Mouse (Mus musculus) gonadal fat pad, adult 2 months (tissue): ENCODE results near the gene Fermt3. TPM values are rescaled to one million over a fixed set of nuclear protein-coding genes. Genes with fewer than 3 reads are reported as not detected.

ENCODE experiments used
- DNase-seq: peaks from one replicate; pipeline ENCODE4 v3.0.0-alpha.2; 2012; ENCODE audit warnings: low read depth
- polyA plus RNA-seq: library from polyadenylated mRNA; depleted of rRNA; stranded (reverse); fragments of >200 nt; gene quantifications from 2 replicates; pipeline ENCODE4 v1.2.3, GENCODE M21; 2012; rRNA removed

Gene Fermt3
- polyA plus RNA-seq, 1 experiment, result 11.8 TPM

DNA sequence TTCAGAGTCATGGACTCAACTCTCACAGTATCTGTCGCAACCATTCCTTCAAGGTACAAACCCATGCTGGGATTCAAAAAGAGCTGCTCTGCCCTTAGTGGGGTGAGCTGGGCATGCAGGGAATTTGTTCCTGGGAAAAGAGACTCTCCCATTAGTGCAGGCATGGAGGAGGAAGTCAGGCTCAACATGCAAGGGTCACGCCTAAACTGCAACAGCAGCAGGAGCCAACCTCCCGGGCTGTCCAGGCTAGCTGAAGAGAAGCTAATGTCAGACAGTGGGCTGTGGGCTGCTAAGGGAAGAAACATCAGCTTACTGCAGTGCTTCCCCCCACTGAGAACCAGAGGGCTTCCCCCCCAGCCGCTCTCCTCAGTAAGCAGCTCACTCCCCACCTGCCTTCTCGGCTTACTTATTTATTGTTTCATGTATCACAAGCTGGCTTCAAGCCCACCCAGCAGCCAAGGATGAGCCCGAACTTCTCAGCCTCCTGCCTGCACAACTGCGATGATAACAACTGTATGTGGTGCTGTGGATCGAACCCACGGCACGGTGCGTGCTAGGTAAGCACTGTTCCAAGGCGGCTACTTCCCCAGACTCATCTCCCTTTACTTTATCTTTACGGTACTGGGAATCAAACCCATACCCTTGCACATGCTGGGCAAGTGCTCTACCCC, 46.9 kb downstream of the Fermt3 start:
- no peak for DNase-seq

DNA sequence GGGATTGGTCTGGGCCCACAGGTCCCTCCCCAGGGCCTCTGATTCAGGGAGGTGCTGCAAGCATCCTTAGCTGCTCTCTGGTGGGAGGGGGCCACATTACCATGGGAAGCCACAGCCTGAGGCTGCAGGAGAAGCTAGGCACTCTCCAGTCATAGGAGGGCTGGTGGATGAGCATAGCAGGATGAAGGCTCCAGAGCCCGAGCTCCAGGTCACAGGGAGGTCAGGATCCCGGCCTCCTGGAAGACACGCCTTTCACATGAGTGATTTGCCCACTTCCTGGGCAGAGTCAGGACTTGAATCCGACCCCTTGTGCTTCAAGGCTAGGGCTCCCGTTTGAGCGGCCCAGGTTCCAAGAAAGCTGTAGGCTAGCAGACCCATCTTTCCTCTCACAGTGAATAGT, 47.6 kb downstream of the Fermt3 start:
- no peak for DNase-seq

DNA sequence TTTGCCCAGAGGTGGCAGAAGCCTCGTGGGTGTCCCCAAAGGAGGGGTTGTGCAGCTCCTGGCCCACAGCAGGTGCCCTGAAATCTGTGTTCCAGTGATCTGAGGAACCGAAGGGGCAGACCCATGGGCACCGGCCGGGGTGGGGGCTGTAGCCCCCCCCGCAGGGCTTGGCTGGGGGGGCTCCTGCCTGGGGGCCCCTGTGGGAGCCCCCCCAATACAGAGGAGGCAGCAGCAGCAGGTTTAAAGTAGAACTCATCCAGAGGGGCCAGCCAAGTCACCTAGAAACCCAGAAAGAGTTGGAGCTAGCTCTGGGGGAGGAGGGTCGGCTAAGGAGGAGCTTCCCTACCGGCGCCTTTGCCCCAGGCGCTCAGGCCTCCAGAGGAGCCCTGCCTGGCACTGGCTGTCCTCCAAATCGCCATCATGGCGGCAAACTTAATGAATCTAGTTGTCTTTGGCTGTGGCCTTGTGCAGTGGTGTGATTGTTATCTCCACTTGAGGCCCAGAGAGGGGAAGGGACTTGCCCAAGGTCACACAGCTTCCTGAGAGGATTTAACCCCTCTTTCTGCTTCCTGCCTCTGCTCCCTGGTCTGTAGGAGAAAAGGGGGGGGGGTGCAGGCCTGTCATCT, 48.7 kb downstream of the Fermt3 start:
- DNase-seq, result no peak

DNA sequence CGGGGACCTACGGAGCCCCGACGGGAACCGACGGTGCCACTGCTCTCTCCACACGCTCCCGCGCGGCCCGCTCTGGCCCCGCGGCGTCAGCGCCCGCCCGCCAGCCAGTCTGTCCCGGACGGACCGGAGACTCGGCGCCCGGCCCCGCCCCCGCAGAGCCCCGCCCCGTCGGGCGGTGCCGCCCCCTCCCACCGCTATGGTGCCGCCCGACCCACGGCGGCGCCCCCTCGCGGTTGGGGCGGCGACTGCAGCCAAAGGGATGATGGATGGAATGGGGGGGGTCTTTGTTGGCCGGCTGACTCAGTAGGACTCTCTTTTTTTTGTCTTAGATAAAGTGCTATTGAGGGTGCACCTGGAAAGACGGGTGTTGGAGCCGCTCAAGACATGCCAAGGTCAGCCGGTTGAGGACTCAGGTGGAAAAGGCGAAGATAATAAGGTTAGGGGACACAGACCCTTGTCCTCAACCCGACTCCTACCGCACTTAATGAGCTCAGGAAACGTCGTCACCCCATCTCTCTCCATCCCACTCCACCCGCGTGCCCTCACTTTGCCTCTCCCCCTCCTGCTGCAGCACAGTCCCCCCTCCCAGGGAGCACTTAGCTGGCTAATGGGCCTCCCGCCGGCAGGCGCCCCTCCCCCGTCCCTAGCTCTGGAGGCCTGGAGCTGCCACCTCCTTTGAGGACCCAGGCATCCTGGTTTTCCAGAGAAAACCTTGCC, 49.4 kb downstream of the Fermt3 start:
- DNase-seq, result no peak

DNA sequence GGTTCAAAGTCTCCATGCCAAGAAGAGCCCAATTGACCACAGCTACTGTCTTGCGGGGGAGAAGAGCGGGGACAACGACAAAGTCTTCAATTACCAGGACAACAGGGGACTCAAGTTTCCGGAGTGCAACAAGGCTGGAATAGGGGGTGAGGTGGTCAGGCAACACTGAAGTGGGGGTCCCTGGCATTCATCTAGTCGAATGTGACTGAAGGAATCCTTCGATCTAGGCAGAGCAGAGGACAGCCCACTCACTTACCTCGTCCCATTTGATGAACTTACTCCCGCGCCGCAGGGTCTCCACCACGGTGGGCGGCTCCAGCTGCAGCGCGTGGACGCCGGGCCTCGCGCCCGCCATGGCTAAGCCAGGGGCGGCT, 50.0 kb downstream of the Fermt3 start:
- DNase-seq, result no peak

DNA sequence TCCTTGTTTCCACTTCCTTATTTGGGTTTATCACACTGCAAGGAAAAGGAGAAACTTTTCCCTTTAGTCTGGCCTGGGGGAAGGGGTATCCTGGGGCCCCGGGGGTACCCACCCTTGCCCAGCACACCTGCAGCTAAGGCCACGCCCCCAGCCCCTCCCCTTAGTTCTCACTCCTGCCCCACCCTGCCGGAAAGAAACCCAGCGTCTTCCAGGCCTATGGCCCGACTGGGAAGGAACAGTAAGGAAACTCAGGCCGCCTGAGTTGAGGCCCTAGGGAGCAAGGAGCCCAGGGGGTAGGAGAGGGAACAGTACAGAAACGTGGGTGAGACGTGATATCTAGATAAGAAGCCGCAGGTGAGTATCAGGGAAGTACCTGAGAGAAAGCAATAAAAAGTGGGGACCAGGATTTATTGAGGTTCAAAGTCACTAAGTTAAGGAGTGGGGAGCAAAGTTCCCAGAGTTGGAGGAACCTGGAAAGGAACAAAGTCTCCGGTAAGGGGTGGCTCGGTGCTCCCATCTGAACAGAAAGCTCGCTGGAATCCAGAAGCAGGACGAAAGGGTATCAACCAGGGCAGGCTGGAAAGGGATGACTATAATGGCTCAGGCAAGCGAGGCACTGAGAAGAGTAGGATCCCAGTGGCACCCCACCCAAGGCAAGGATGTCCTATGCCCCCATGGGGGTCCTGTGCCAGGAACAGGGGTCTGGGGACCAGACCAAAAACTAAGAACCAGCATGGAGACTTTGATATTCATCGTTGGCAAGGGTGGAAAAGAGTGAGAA, 50.6 kb downstream of the Fermt3 start:
- no peak for DNase-seq

DNA sequence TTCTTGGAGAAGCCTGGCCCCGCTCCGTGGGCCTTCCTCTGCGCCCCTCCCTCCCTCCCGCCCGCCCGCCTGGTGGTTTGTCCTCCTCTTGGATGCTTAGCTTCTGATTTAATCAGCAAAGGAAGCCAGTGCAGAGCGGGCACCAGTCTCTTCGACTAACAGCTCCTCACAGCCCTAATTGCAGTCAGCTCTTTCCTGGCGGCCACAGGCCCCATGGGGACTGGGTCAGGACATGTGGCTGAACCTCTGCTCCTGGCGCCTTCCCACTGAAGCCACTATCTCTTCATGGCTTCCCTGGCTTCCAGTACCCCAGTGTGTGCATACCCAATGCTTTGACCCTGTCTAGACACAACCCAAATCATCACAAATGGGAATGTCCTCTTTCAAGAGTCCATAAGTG, 62.8 kb downstream of the Fermt3 start:
- DNase-seq, result no peak

DNA sequence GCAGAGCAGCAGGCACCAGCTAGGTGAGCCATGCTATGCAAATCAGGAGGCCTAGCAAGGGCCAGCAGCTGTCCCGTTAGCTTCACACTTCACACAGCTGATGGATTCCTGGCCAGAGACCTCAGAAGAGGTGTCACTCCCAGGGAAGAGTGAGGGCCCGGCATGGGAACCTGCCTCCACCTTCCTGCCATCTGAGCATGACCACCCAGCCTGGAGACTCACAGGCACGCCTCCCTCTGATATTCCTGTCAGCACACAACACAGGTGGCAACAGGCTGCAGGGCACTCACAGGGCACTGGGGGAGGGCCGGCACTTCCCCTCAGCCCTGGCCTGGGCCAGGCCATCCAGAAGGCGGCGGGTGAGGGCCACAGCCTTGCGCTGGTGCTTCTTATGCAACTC, 63.8 kb downstream of the Fermt3 start:
- no peak for DNase-seq

DNA sequence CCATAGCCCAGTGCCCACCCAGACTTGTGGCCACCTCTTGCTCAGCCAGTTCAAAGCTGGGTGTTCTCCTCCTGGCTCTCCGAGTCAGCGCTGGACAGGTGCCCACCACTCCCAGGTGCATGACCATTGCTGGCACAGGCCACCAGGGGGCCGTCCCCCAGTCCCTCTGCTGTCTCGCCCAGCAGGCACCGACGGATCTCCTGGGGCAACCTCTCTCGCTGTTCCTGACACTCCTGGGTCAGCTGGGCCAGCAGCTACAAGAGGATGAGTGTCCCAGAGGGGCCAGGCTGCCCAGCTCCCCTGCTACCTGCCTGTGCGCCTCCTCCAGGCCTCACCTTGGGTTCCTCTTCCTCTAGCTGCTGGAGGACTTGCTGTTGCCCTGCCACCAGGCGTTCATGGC, 65.2 kb downstream of the Fermt3 start:
- no peak for DNase-seq

DNA sequence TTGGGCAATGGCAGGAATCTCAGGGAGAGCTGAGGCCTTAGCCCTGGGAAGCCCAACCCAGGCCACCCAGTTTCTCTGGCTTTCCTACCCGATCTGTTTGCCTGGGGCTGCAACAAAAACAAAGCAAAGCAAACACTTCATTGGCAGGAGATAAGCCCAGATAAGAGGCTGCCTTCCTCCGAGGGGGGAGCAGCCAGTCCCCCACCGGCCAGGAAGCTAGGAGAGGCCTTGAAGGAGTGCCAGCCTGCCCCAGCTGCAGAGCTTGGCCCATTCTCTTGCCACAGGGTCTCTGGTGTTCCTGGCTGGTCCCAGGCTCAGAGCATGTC, 66.6 kb downstream of the Fermt3 start:
- no peak for DNase-seq

DNA sequence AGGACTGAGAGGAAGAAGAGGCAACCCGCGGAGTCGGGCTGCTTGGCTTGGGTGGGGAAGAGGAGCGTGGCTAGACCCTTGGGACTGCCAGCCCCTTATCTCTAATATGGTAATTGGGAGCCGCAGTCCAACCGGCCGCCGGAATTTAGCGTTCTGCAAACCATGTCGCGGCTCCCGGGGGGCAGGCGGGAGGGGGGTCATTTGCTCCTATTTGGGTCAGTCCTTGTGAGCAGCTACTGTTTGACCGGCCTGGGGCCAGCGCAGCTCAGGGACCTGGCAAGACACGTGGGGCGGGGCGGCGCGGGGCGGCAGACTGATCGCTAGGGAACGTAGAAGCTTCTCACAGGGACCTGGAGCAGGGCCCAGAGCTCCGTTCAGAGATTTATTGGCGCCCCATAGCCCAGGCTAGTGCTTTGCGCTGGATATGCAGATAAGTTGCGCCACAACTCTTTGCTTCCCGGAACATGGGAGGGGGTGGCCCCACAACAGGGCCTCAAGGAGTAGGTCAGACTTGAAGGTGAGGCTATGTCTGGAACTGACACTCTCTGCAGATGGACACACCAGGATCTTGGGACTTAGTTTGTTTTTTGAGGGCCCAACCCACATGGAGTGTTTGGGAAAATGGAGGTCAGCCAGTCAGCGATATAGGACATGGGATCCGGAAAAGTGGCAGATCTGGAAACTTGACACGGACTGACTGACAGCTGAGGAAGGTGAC, 67.1 kb downstream of the Fermt3 start:
- no peak for DNase-seq

DNA sequence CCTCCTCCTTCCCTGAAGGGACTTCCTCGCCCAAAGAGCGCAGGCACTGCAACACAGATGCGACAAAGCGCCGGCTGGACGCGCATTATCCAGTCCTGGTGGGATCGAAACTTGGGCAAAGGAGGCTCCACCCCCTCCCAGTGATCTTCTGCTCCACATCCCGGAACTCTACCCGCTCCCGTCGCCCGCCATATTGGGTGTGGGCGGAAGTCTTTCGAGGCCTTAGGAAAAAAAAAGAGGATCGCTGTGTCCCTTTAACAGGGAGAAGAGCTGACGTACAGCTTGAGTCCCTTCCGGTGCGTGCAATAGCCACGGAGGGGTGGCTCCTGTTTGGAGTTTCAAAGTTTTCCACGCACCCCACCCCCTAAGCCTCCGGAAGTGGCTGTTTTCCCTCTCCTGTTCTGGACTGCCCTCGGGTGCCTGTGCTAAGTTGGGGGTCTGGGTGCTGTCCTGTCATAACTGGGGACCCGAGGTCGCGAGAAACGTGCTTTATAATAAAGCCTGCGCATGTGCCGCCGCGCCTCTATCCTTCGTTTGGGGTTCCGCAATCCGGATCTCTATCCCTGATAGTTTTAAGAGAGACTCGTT, 67.8 kb downstream of the Fermt3 start:
- DNase-seq, result no peak

DNA sequence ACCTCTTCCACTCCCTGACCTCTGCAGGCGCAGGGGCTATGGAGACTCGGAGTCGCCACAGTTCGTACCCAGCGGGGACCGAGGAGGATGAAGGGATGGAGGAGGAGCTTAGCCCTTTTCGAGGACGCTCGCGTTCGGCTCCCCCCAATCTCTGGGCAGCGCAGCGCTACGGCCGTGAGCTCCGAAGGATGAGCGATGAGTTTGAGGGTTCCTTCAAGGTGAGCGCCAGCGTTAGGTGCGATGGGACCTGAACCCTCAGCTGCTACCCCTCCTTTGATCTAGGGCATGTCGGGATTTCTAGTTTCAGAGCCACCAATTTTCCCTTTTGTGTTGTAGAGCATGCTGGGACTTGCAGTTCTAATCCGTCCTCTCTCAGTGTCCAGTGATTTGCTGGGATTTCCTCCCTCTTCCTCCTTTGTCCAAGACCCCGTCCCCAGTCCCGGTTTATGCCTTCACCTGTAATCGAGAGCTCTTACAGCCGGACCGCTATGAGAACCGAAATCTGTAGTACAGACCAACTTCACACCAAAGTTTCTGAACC, 68.6 kb downstream of the Fermt3 start:
- no peak for DNase-seq

DNA sequence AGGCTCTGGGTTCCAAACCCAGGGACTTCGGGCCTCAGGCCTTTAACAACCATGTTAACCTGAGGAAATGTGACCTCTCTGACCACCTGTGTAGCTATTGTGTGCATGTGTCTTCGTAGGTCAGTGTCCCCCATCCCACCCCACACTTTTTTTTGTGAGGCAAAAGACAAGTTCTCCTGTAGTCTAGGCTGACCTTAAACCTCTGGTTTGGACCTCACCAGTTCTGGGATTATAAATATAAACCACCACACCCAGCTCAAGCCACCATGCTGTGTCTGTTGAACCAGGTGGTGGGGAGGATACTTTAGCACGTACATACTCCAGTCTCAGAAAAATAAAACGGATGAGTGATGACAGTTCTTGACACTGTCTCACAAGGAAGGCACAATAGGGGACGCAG, 69.3 kb downstream of the Fermt3 start:
- DNase-seq, result no peak

DNA sequence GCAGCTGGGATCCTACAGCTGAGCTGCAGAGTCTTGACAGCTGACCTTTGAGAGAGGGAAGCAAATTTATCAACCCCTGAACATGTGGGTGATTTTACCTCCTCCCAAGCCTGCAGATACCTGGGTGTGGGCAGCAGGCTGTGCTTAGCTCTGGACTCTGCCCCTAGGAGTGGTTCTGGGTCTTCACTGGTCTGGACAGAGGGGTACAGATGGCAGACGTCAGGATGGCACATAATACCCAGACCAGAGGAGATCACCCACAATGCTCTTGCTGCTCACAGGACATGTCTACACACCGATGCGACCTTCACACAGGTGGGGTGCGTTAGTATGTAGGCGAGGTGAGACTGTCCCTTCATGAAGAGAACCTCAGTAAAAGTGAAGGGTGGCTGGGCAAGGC, 69.7 kb downstream of the Fermt3 start:
- DNase-seq, result no peak

Other genes with a start within 250 kb of the Fermt3 start
- 28.2 and 32.0 TPM in 2 replicates for gene Rps6ka4, start 178.8 kb downstream of the Fermt3 start, polyA plus RNA-seq
- 2.9 and 3.1 TPM in 2 replicates for gene Ccdc88b, start 161.3 kb downstream of the Fermt3 start, polyA plus RNA-seq
- gene Trmt112, start 109.8 kb downstream of the Fermt3 start, polyA plus RNA-seq, result 101 and 122 TPM in 2 replicates
- gene Prdx5, start 109.4 kb downstream of the Fermt3 start, polyA plus RNA-seq, result 231 and 263 TPM in 2 replicates
- gene Esrra, start 97.7 kb downstream of the Fermt3 start, polyA plus RNA-seq, result 40.7 and 50.4 TPM in 2 replicates
- gene Catsperz, start 94.1 kb downstream of the Fermt3 start, polyA plus RNA-seq, result 2.4 and 4.3 TPM in 2 replicates
- 0.08 and 0.15 TPM in 2 replicates for gene Kcnk4, start 85.0 kb downstream of the Fermt3 start, polyA plus RNA-seq
- 60.1 and 82.0 TPM in 2 replicates for gene Bad, start 77.6 kb downstream of the Fermt3 start, polyA plus RNA-seq
- gene Gpr137, start 77.0 kb downstream of the Fermt3 start, polyA plus RNA-seq, result 85.1 and 89.1 TPM in 2 replicates
- 69.4 and 78.5 TPM in 2 replicates for gene Ppp1r14b, start 44.5 kb downstream of the Fermt3 start, polyA plus RNA-seq
- gene Plcb3, start 43.0 kb downstream of the Fermt3 start, polyA plus RNA-seq, result 63.4 and 74.5 TPM in 2 replicates
- 80.5 and 126 TPM in 2 replicates for gene Fkbp2, start 39.0 kb downstream of the Fermt3 start, polyA plus RNA-seq
- gene Vegfb, start 31.8 kb downstream of the Fermt3 start, polyA plus RNA-seq, result 62.4 and 80.9 TPM in 2 replicates
- 65.3 and 68.7 TPM in 2 replicates for gene Dnajc4, start 26.9 kb downstream of the Fermt3 start, polyA plus RNA-seq
- 45.2 and 46.9 TPM in 2 replicates for gene Nudt22, start 23.4 kb downstream of the Fermt3 start, polyA plus RNA-seq
- 18.6 and 21.1 TPM in 2 replicates for gene Trpt1, start 23.3 kb downstream of the Fermt3 start, polyA plus RNA-seq
- gene Stip1, start 20.5 kb upstream of the Fermt3 start, polyA plus RNA-seq, result 42.0 and 46.0 TPM in 2 replicates
- 29.9 and 42.2 TPM in 2 replicates for gene Macrod1, start 37.3 kb upstream of the Fermt3 start, polyA plus RNA-seq
- gene Flrt1, start 86.3 kb upstream of the Fermt3 start, polyA plus RNA-seq, result 0.51 and 0.91 TPM in 2 replicates
- gene Otub1, start 186.8 kb upstream of the Fermt3 start, polyA plus RNA-seq, result 121 and 122 TPM in 2 replicates
- 1,770 and 2,047 TPM in 2 replicates for gene Cox8a, start 198.1 kb upstream of the Fermt3 start, polyA plus RNA-seq
- gene Naa40, start 221.7 kb upstream of the Fermt3 start, polyA plus RNA-seq, result 29.7 and 35.5 TPM in 2 replicates
- 11.7 and 11.8 TPM in 2 replicates for gene Rcor2, start 247.9 kb upstream of the Fermt3 start, polyA plus RNA-seq